Mouse (Mus musculus) MEL (cell line): ENCODE measurements around the gene Rabl2.

Experiments used
- CHD2 ChIP-seq: IDR thresholded peaks from 2 replicates; pipeline ENCODE4 v1.6.1; 2011; ENCODE audit warnings: low read length, improper control_type of control experiment
- POLR2A ChIP-seq, 2 experiments: IDR thresholded peaks; 2 replicates each; pipeline ENCODE4 v1.6.1; 2011 to 2012; ENCODE audit warnings: low read length in 2 of 2, mild to moderate bottlenecking in 2 of 2, control low read depth in 1 of 2, improper control_type of control experiment in 1 of 2, low read depth in 1 of 2, moderate library complexity in 1 of 2; ENCODE audit not compliant: control insufficient read depth in 1 of 2, insufficient read depth in 1 of 2, poor library complexity in 1 of 2

- TF ChIP-seq POLR2A (IDR thresholded peaks at IDR 0.05; ENCODE audit: control insufficient read depth in 1 of 2, insufficient read depth in 1 of 2, low read depth in 1 of 2, low read length in 2 of 2, poor library complexity in 1 of 2) (no peak), CHD2 (no peak)
Measured at GRCm38 (mm10) chr15:89589146-89589545, 2.6 kb downstream of the Rabl2 start.
